Mouse (Mus musculus): ENCODE results near the gene Gm8994. TPM values are rescaled to one million over a fixed set of nuclear protein-coding genes. Genes with fewer than 3 reads are reported as not detected.

Gene Gm8994
- polyA plus RNA-seq, 1 experiment = 0.04 TPM

GRCm38 (mm10) chr6:136363313-136363712 lies 36.0 kb downstream of the Gm8994 start:
- DNase-seq (ENCODE audit: low spot score) = no peak

- DNase-seq (ENCODE audit: low spot score) = no peak
Observed at GRCm38 (mm10) chr6:136364008-136364407, 36.7 kb downstream of the Gm8994 start.

- no peak for DNase-seq (ENCODE audit: low spot score)
Observed at GRCm38 (mm10) chr6:136364430-136365098, 37.2 kb downstream of the Gm8994 start.

- DNase-seq (ENCODE audit: low spot score) = no peak
Observed at GRCm38 (mm10) chr6:136376097-136376496, 48.8 kb downstream of the Gm8994 start.

Other genes with a start within 250 kb of the Gm8994 start
- gene Grin2b, start 154.0 kb upstream of the Gm8994 start, polyA plus RNA-seq (2012; rRNA removed) = 0.01 TPM in 1 of 2 replicates, not detected in the other
- not detected in 2 replicates for gene E330021D16Rik, start 88.0 kb downstream of the Gm8994 start, polyA plus RNA-seq (2012; rRNA removed)
- gene Atf7ip, start 178.6 kb downstream of the Gm8994 start, polyA plus RNA-seq (2012; rRNA removed) = 20.5 and 31.6 TPM in 2 replicates